Mouse (Mus musculus): ENCODE data around the gene Cs. TPM values are rescaled to one million over a fixed set of nuclear protein-coding genes. Genes with fewer than 3 reads are reported as not detected.

The Cs gene
- polyA plus RNA-seq, 1 experiment from 2014 or later: 334 TPM

GRCm38 (mm10) chr10:128408591-128409535 lies 71.3 kb downstream of the Cs start:
- Histone ChIP-seq H3K27me3 (replicated peaks; ENCODE audit: control insufficient read depth, insufficient read depth, low read length) (no peaks in the 10 kb centered on the region), H3K4me1 (ENCODE audit: control insufficient read depth, insufficient read depth, low read length) (peaks cover 27% of the 10 kb centered on the region), H3K36me3 (ENCODE audit: control insufficient read depth, insufficient read depth, low read length) (no peaks in the 10 kb centered on the region; the same call in 1 of the 2 replicates), H3K4me3 (ENCODE audit: low read length) (peak overlapping the region; percentile 95), H3K27ac (ENCODE audit: low read length) (peak overlapping the region; percentile 80), H3K9me3 (ENCODE audit: control insufficient read depth, low read length) (no peaks in the 10 kb centered on the region), H3K4me2 (ENCODE audit: low read depth, low read length) (peak overlapping the region; percentile 95), H3K9ac (ENCODE audit: low read depth, low read length) (peak overlapping the region; percentile 86)
- peak; percentile 1; the same call in 1 of the 2 replicates for ATAC-seq
- WGBS: 18% methylated on average over 35 of the region's 35 CpGs

- Histone ChIP-seq H3K9ac (ENCODE audit: low read depth, low read length) (peak overlapping the region; percentile 92), H3K27me3 (replicated peaks; ENCODE audit: control insufficient read depth, insufficient read depth, low read length) (no peaks in the 10 kb centered on the region), H3K36me3 (ENCODE audit: control insufficient read depth, insufficient read depth, low read length) (no peaks in the 10 kb centered on the region; the same call in 1 of the 2 replicates), H3K4me1 (ENCODE audit: control insufficient read depth, insufficient read depth, low read length) (peaks cover 32% of the 10 kb centered on the region), H3K27ac (ENCODE audit: low read length) (peak overlapping the region; percentile 95), H3K4me3 (ENCODE audit: low read length) (peak overlapping the region; percentile 95), H3K9me3 (ENCODE audit: control insufficient read depth, low read length) (no peaks in the 10 kb centered on the region), H3K4me2 (ENCODE audit: low read depth, low read length) (peak overlapping the region; percentile 95)
- ATAC-seq: peak; percentile 90
- WGBS: 5% methylated on average over 36 of the region's 36 CpGs
Observed at GRCm38 (mm10) chr10:128409692-128410559, 72.4 kb downstream of the Cs start.

- Histone ChIP-seq H3K36me3 (ENCODE audit: control insufficient read depth, insufficient read depth, low read length) (no peaks in the 10 kb centered on the region; the same call in 1 of the 2 replicates), H3K27ac (ENCODE audit: low read length) (peak overlapping the region; percentile 95), H3K4me1 (ENCODE audit: control insufficient read depth, insufficient read depth, low read length) (peaks cover 32% of the 10 kb centered on the region), H3K9me3 (ENCODE audit: control insufficient read depth, low read length) (no peaks in the 10 kb centered on the region), H3K4me2 (ENCODE audit: low read depth, low read length) (peak overlapping the region; percentile 93), H3K4me3 (ENCODE audit: low read length) (peak overlapping the region; percentile 95), H3K9ac (ENCODE audit: low read depth, low read length) (peak overlapping the region; percentile 92), H3K27me3 (replicated peaks; ENCODE audit: control insufficient read depth, insufficient read depth, low read length) (no peaks in the 10 kb centered on the region)
- ATAC-seq: no peak
- WGBS: 20% methylated on average over 4 of the region's 4 CpGs
Observed at GRCm38 (mm10) chr10:128410560-128410845, 73.0 kb downstream of the Cs start.

- peak within 1 kb of the TSS; percentile 97 for H3K27ac ChIP-seq (ENCODE audit: low read length)
- peaks cover 38% of the 10 kb centered on the region for H3K4me1 ChIP-seq (ENCODE audit: control insufficient read depth, insufficient read depth, low read length)
- peak within 1 kb of the TSS; percentile 93 for H3K4me2 ChIP-seq (ENCODE audit: low read depth, low read length)
- ATAC-seq: peak; percentile 87
- H3K27me3 ChIP-seq (replicated peaks; ENCODE audit: control insufficient read depth, insufficient read depth, low read length): no peaks in the 10 kb centered on the region
- WGBS: 0% methylated on average over 50 of the region's 50 CpGs
- no peaks in the 10 kb centered on the region for H3K9me3 ChIP-seq (ENCODE audit: control insufficient read depth, low read length)
- H3K4me3 ChIP-seq (ENCODE audit: low read length): peak within 1 kb of the TSS; percentile 95
- H3K36me3 ChIP-seq (ENCODE audit: control insufficient read depth, insufficient read depth, low read length): no peaks in the 10 kb centered on the region; the same call in 1 of the 2 replicates
- H3K9ac ChIP-seq (ENCODE audit: low read depth, low read length): peak within 1 kb of the TSS; percentile 92
Observed at GRCm38 (mm10) chr10:128411211-128412054, 73.9 kb downstream of the Cs start, which contains the start of the genes Nabp2 and Rnf41. TSS of gene Nabp2 (minus strand) at chr10:128411492. TSS of gene Rnf41 (plus strand) at chr10:128411657.

GRCm38 (mm10) chr10:128412055-128412381 lies 74.5 kb downstream of the Cs start:
- ATAC-seq: no peak
- WGBS: 0% methylated on average over 13 of the region's 14 CpGs
- H3K4me1 ChIP-seq (ENCODE audit: control insufficient read depth, insufficient read depth, low read length): peaks cover 38% of the 10 kb centered on the region

More at GRCm38 (mm10) chr10:128412055-128412381, 74.5 kb downstream of the Cs start:
- Histone ChIP-seq H3K9ac (ENCODE audit: low read depth, low read length) (peak overlapping the region; percentile 92), H3K27ac (ENCODE audit: low read length) (peak overlapping the region; percentile 97), H3K4me3 (ENCODE audit: low read length) (peak overlapping the region; percentile 95), H3K4me2 (ENCODE audit: low read depth, low read length) (peak overlapping the region; percentile 93), H3K27me3 (replicated peaks; ENCODE audit: control insufficient read depth, insufficient read depth, low read length) (no peaks in the 10 kb centered on the region), H3K9me3 (ENCODE audit: control insufficient read depth, low read length) (no peaks in the 10 kb centered on the region), H3K36me3 (ENCODE audit: control insufficient read depth, insufficient read depth, low read length) (peaks cover 4% of the 10 kb centered on the region; the same call in 1 of the 2 replicates)

Small RNA genes lying within 50 kb of the gene (microRNA-seq; reads per million reads assigned to microRNA genes)
- gene Gm25361 (not detected), gene Gm26308 (not detected), gene Mir6914 (not detected), gene Mir6915 (not detected)

Other genes with a start within 250 kb of the Cs start
- 9.6 and 10.1 TPM in 2 replicates for gene Baz2a, start 246.2 kb upstream of the Cs start, polyA plus RNA-seq (2015; fragmentation: Nextera tagmentation; extraction: Ambion mirVana)
- gene Rbms2, start 157.4 kb upstream of the Cs start, polyA plus RNA-seq (2015; fragmentation: Nextera tagmentation; extraction: Ambion mirVana): 24.9 and 25.2 TPM in 2 replicates
- gene Gls2, start 143.3 kb upstream of the Cs start, polyA plus RNA-seq (2015; fragmentation: Nextera tagmentation; extraction: Ambion mirVana): 2.2 and 2.8 TPM in 2 replicates
- 36.1 and 40.1 TPM in 2 replicates for gene Spryd4, start 125.9 kb upstream of the Cs start, polyA plus RNA-seq (2015; fragmentation: Nextera tagmentation; extraction: Ambion mirVana)
- gene Mip, start 111.9 kb upstream of the Cs start, polyA plus RNA-seq (2015; fragmentation: Nextera tagmentation; extraction: Ambion mirVana): 0.06 TPM in 1 of 2 replicates, not detected in the other
- 29.0 and 33.3 TPM in 2 replicates for gene Timeless, start 105.7 kb upstream of the Cs start, polyA plus RNA-seq (2015; fragmentation: Nextera tagmentation; extraction: Ambion mirVana)
- gene Apon, start 83.6 kb upstream of the Cs start, polyA plus RNA-seq (2015; fragmentation: Nextera tagmentation; extraction: Ambion mirVana): 0.18 and 0.20 TPM in 2 replicates
- gene Apof, start 69.1 kb upstream of the Cs start, polyA plus RNA-seq (2015; fragmentation: Nextera tagmentation; extraction: Ambion mirVana): 1.5 and 3.5 TPM in 2 replicates
- gene Stat2, start 67.2 kb upstream of the Cs start, polyA plus RNA-seq (2015; fragmentation: Nextera tagmentation; extraction: Ambion mirVana): 16.4 and 18.0 TPM in 2 replicates
- 0.44 and 0.53 TPM in 2 replicates for gene Il23a, start 39.0 kb upstream of the Cs start, polyA plus RNA-seq (2015; fragmentation: Nextera tagmentation; extraction: Ambion mirVana)
- 24.7 and 25.5 TPM in 2 replicates for gene Pan2, start 34.4 kb upstream of the Cs start, polyA plus RNA-seq (2015; fragmentation: Nextera tagmentation; extraction: Ambion mirVana)
- 295 and 297 TPM in 2 replicates for gene Cnpy2, start 15.3 kb upstream of the Cs start, polyA plus RNA-seq (2015; fragmentation: Nextera tagmentation; extraction: Ambion mirVana)
- gene Coq10a, start 31.3 kb downstream of the Cs start, polyA plus RNA-seq (2015; fragmentation: Nextera tagmentation; extraction: Ambion mirVana): 2.5 and 3.3 TPM in 2 replicates
- 6.7 and 7.2 TPM in 2 replicates for gene Ankrd52, start 39.4 kb downstream of the Cs start, polyA plus RNA-seq (2015; fragmentation: Nextera tagmentation; extraction: Ambion mirVana)
- 207 and 242 TPM in 2 replicates for gene Slc39a5, start 63.5 kb downstream of the Cs start, polyA plus RNA-seq (2015; fragmentation: Nextera tagmentation; extraction: Ambion mirVana)
- 104 TPM in 2 replicates for gene Nabp2, start 73.8 kb downstream of the Cs start, polyA plus RNA-seq (2015; fragmentation: Nextera tagmentation; extraction: Ambion mirVana)
- gene Rnf41, start 73.9 kb downstream of the Cs start, polyA plus RNA-seq (2015; fragmentation: Nextera tagmentation; extraction: Ambion mirVana): 43.2 and 43.3 TPM in 2 replicates
- 46.6 and 51.1 TPM in 2 replicates for gene Smarcc2, start 121.5 kb downstream of the Cs start, polyA plus RNA-seq (2015; fragmentation: Nextera tagmentation; extraction: Ambion mirVana)
- 1,841 and 1,876 TPM in 2 replicates for gene Myl6, start 156.4 kb downstream of the Cs start, polyA plus RNA-seq (2015; fragmentation: Nextera tagmentation; extraction: Ambion mirVana)
- gene Myl6b, start 161.0 kb downstream of the Cs start, polyA plus RNA-seq (2015; fragmentation: Nextera tagmentation; extraction: Ambion mirVana): 2.8 TPM in 2 replicates
- gene Esyt1, start 188.1 kb downstream of the Cs start, polyA plus RNA-seq (2015; fragmentation: Nextera tagmentation; extraction: Ambion mirVana): 24.4 and 25.7 TPM in 2 replicates
- gene Zc3h10, start 210.0 kb downstream of the Cs start, polyA plus RNA-seq (2015; fragmentation: Nextera tagmentation; extraction: Ambion mirVana): 13.3 and 13.6 TPM in 2 replicates
- gene Rpl41, start 211.6 kb downstream of the Cs start, polyA plus RNA-seq (2015; fragmentation: Nextera tagmentation; extraction: Ambion mirVana): 3,191 and 3,364 TPM in 2 replicates
- gene Pa2g4, start 228.3 kb downstream of the Cs start, polyA plus RNA-seq (2015; fragmentation: Nextera tagmentation; extraction: Ambion mirVana): 171 and 196 TPM in 2 replicates